Mouse (Mus musculus) MEL (cell line): ENCODE data around the gene Prpf19.

Experiments
- BHLHE40 ChIP-seq: IDR thresholded peaks from 2 replicates; pipeline ENCODE4 v1.6.1; 2012; ENCODE audit warnings: low read depth, mild to moderate bottlenecking, inconsistent platforms, low read length, improper control_type of control experiment, borderline replicate concordance
- CTCF ChIP-seq, 3 experiments: IDR thresholded peaks in 2 of 3; conservative IDR thresholded peaks in 1 of 3; 2 replicates each; pipeline ENCODE4 v1.5.1; 2011 to 2012; ENCODE audit warnings: low read length in 3 of 3, low read depth in 2 of 3, mild to moderate bottlenecking in 2 of 3, improper control_type of control experiment in 1 of 3, inconsistent platforms in 1 of 3, mixed read lengths in 1 of 3, moderate library complexity in 1 of 3; ENCODE audit not compliant: control insufficient read depth in 1 of 3, insufficient read depth in 1 of 3, poor library complexity in 1 of 3, severe bottlenecking in 1 of 3
- ELF1 ChIP-seq: IDR thresholded peaks from 2 replicates; pipeline ENCODE4 v1.6.1; 2014; ENCODE audit warnings: low read depth, mild to moderate bottlenecking, inconsistent platforms, low read length, improper control_type of control experiment, moderate library complexity
- EP300 ChIP-seq, 2 experiments: IDR thresholded peaks; 2 replicates each; pipeline ENCODE4 v1.6.1; 2011; ENCODE audit warnings: improper control_type of control experiment in 2 of 2, low read length in 2 of 2, low read depth in 1 of 2, mild to moderate bottlenecking in 1 of 2
- ETS1 ChIP-seq: IDR thresholded peaks from 2 replicates; pipeline ENCODE4 v1.6.1; 2012; ENCODE audit warnings: low read depth, mild to moderate bottlenecking, inconsistent platforms, low read length, improper control_type of control experiment, moderate library complexity
- MAX ChIP-seq: IDR thresholded peaks from 2 replicates; pipeline ENCODE4 v1.6.1; 2011; ENCODE audit warnings: low read length, improper control_type of control experiment
- MYB ChIP-seq: IDR thresholded peaks from 2 replicates; pipeline ENCODE4 v1.6.1; 2011; ENCODE audit warnings: mild to moderate bottlenecking, low read depth, low read length, improper control_type of control experiment
- POLR2A ChIP-seq, 2 experiments: IDR thresholded peaks; 2 replicates each; pipeline ENCODE4 v1.6.1; 2011 to 2012; ENCODE audit warnings: low read length in 2 of 2, mild to moderate bottlenecking in 2 of 2, control low read depth in 1 of 2, improper control_type of control experiment in 1 of 2, low read depth in 1 of 2, moderate library complexity in 1 of 2; ENCODE audit not compliant: control insufficient read depth in 1 of 2, insufficient read depth in 1 of 2, poor library complexity in 1 of 2
- POLR2AphosphoS2 ChIP-seq: IDR thresholded peaks from 2 replicates; pipeline ENCODE4 v1.6.1; 2011; ENCODE audit warnings: low read length, improper control_type of control experiment
- TCF12 ChIP-seq: IDR thresholded peaks from 2 replicates; pipeline ENCODE4 v1.6.1; 2014; ENCODE audit warnings: low read depth, mild to moderate bottlenecking, inconsistent platforms, low read length, improper control_type of control experiment, moderate library complexity
- USF1 ChIP-seq: IDR thresholded peaks from 2 replicates; pipeline ENCODE4 v1.6.1; 2014; ENCODE audit warnings: low read depth, mild to moderate bottlenecking, inconsistent platforms, low read length, improper control_type of control experiment, moderate library complexity
- USF2 ChIP-seq, 2 experiments: IDR thresholded peaks; 2 replicates each; pipeline ENCODE4 v1.6.1; 2011 to 2012; ENCODE audit warnings: improper control_type of control experiment in 2 of 2, low read length in 2 of 2, borderline replicate concordance in 1 of 2, inconsistent platforms in 1 of 2, low read depth in 1 of 2, mild to moderate bottlenecking in 1 of 2; ENCODE audit not compliant: insufficient read depth in 1 of 2
- ZNF384 ChIP-seq: IDR thresholded peaks from 2 replicates; pipeline ENCODE4 v1.6.1; 2012; ENCODE audit warnings: low read depth, mild to moderate bottlenecking, inconsistent platforms, low read length, improper control_type of control experiment

DNA sequence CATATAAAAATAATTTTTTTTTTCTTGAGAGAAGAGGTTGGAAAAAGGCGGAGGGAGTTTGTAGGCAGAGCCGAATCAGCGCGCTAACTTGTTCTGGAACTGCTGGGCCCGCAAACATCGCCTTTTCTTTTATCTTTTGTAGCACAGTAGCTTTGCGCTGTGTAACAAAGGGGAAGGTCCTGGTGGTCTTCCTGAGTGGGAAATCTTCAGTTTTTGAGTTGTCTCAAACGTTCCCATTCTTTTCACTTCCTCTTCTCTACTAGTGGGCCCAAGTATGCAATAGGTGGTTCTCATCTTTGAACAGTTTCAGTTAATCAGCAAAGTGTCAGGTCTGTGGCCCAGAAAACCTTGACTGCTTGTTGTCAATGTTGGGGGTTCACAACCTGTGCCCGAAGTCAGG lies 54.5 kb downstream of the Prpf19 start:
- TF ChIP-seq ELF1 (no peak), POLR2A (IDR thresholded peaks at IDR 0.05; ENCODE audit: control insufficient read depth in 1 of 2, insufficient read depth in 1 of 2, low read depth in 1 of 2, low read length in 2 of 2, poor library complexity in 1 of 2) (0 out of 4 replicates have a peak, but pooled peaks of 1 of the 2 experiments have one; percentile 7), USF1 (no peak), CTCF (IDR thresholded peaks at IDR 0.05 in 2 of 3, conservative IDR thresholded peaks at IDR 0.05 in 1 of 3; ENCODE audit: control insufficient read depth in 1 of 3, insufficient read depth in 1 of 3, low read depth in 2 of 3, low read length in 3 of 3, poor library complexity in 1 of 3, severe bottlenecking in 1 of 3) (no peak), MAX (no peak), EP300 (IDR thresholded peaks at IDR 0.05; ENCODE audit: low read depth in 1 of 2, low read length in 2 of 2) (peak in 1 of 2 experiments; percentile 20; a peak in 1 of 4 replicates), USF2 (IDR thresholded peaks at IDR 0.05; ENCODE audit: borderline replicate concordance in 1 of 2, insufficient read depth in 1 of 2, low read depth in 1 of 2, low read length in 2 of 2) (no peak), POLR2AphosphoS2 (no peak), TCF12 (no peak), ZNF384 (0 out of 2 replicates have a peak, but pooled peaks have one; percentile 3), ETS1 (no peak), MYB (no peak), BHLHE40 (no peak)
